Mouse (Mus musculus): ENCODE results near the gene Msl1. TPM values are rescaled to one million over a fixed set of nuclear protein-coding genes. Genes with fewer than 3 reads are reported as not detected.

Msl1 gene
- total RNA-seq (2021) (10 to 100 TPM; 80.9 to 98.0 TPM), polyA plus RNA-seq (2012; rRNA removed) (63.2 and 65.0 TPM in 2 replicates)
- long read RNA-seq, full-length matches to known transcripts = 28 of 29 reads
- long read RNA-seq, partial matches to known transcripts = 0 of 29 reads
- long read RNA-seq, other reads (novel, unspliced or antisense) = 1 of 29 reads

GRCm38 (mm10) chr11:98795015-98795713 lies at the start of gene Msl1:
Gene Msl1, plus strand, starts transcription at chr11:98795516.
- DNase-seq = peak; percentile 95

- no peak for DNase-seq
Measured at GRCm38 (mm10) chr11:98745932-98746853, 49.1 kb upstream of the Msl1 start.

GRCm38 (mm10) chr11:98746855-98747693 lies 48.2 kb upstream of the Msl1 start:
- DNase-seq = peak; percentile 89

- no peak for DNase-seq
Measured at GRCm38 (mm10) chr11:98747804-98748505, 47.4 kb upstream of the Msl1 start.

- no peak for DNase-seq
Measured at GRCm38 (mm10) chr11:98748506-98749416, 46.6 kb upstream of the Msl1 start.

- DNase-seq = no peak
Measured at GRCm38 (mm10) chr11:98749716-98750115, 45.6 kb upstream of the Msl1 start.

GRCm38 (mm10) chr11:98750351-98751201 lies 44.7 kb upstream of the Msl1 start:
- peak; percentile 85 for DNase-seq

- peak; percentile 78 for DNase-seq
Measured at GRCm38 (mm10) chr11:98751221-98751782, 44.0 kb upstream of the Msl1 start.

GRCm38 (mm10) chr11:98752562-98753140 lies 42.7 kb upstream of the Msl1 start:
- no peak for DNase-seq

GRCm38 (mm10) chr11:98753264-98753663 lies 42.1 kb upstream of the Msl1 start:
- DNase-seq = no peak

GRCm38 (mm10) chr11:98754151-98754620 lies 41.1 kb upstream of the Msl1 start:
- no peak for DNase-seq

- DNase-seq = peak; percentile 84
Measured at GRCm38 (mm10) chr11:98754621-98755181, 40.6 kb upstream of the Msl1 start.

GRCm38 (mm10) chr11:98755726-98756380 lies 39.5 kb upstream of the Msl1 start:
- no peak for DNase-seq

GRCm38 (mm10) chr11:98756711-98757110 lies 38.6 kb upstream of the Msl1 start:
- DNase-seq = no peak

- no peak for DNase-seq
Measured at GRCm38 (mm10) chr11:98761939-98762338, 33.4 kb upstream of the Msl1 start.

GRCm38 (mm10) chr11:98762756-98763501 lies 32.4 kb upstream of the Msl1 start:
- DNase-seq = peak; percentile 70

GRCm38 (mm10) chr11:98763502-98763861 lies 31.8 kb upstream of the Msl1 start:
- DNase-seq = no peak

All from adrenal gland, adult 2 months (tissue).